Mouse (Mus musculus) midbrain, embryonic 11.5 days (tissue): Measurements from ENCODE around the gene Ptbp1. TPM values are rescaled to one million over a fixed set of nuclear protein-coding genes. Genes with fewer than 3 reads are reported as not detected.

Experiments
- ATAC-seq: fragments of 200-750 bp; cut with Nextera tagmentation; 2 replicates; pipeline ENCODE4 v1.8.0; 2017; ENCODE audit warnings: moderate TSS enrichment, moderate library complexity; ENCODE audit not compliant: low FRiP score
- DNase-seq: peaks from one replicate; pipeline ENCODE4 v3.0.0; 2015; ENCODE audit warnings: low spot score; ENCODE audit errors: missing footprints
- H3K27ac ChIP-seq: fragments of 300-500 bp; sonication (generic); 2 replicates; pipeline ENCODE4 v1.5.1; 2014; ENCODE audit warnings: low read depth, low read length
- H3K27me3 ChIP-seq: fragments of 300-500 bp; sonication (generic); 2 replicates; pipeline ENCODE4 v1.6.1; 2014; ENCODE audit warnings: mild to moderate bottlenecking, low read length, moderate library complexity, mixed read lengths; ENCODE audit not compliant: control insufficient read depth, insufficient read depth
- H3K36me3 ChIP-seq: fragments of 300-500 bp; sonication (generic); 2 replicates; pipeline ENCODE4 v1.6.1; 2014; ENCODE audit warnings: mild to moderate bottlenecking, low read length, moderate library complexity, mixed read lengths; ENCODE audit not compliant: control insufficient read depth, insufficient read depth
- H3K4me1 ChIP-seq: fragments of 300-500 bp; sonication (generic); 2 replicates; pipeline ENCODE4 v1.6.1; 2014; ENCODE audit warnings: low read length; ENCODE audit not compliant: control insufficient read depth, insufficient read depth
- H3K4me2 ChIP-seq: fragments of 300-500 bp; sonication (generic); 2 replicates; pipeline ENCODE4 v1.6.1; 2014; ENCODE audit warnings: mild to moderate bottlenecking, moderate library complexity
- H3K4me3 ChIP-seq: fragments of 300-500 bp; sonication (generic); 2 replicates; pipeline ENCODE4 v1.5.1; 2014; ENCODE audit warnings: low read depth, low read length
- H3K9ac ChIP-seq: fragments of 300-500 bp; sonication (generic); 2 replicates; pipeline ENCODE4 v1.6.1; 2014; ENCODE audit warnings: low read length
- H3K9me3 ChIP-seq: fragments of 300-500 bp; sonication (generic); 2 replicates; pipeline ENCODE4 v1.6.1; 2016; ENCODE audit warnings: low read length; ENCODE audit not compliant: control insufficient read depth
- WGBS: fragments of 180-500 bp; shearing (Covaris S2); extraction: QIAGEN DNeasy Blood & Tissue Kit; methylation state at CpG from one replicate; pipeline ENCODE4 v1.1.7; 2014; 5-methylcytosine and 5-hydroxymethylcytosine counted together
- polyA plus RNA-seq: library from polyadenylated mRNA; unstranded; fragments of >200 nt; fragmentation: Nextera tagmentation; extraction: Ambion mirVana; gene quantifications from 2 replicates; pipeline ENCODE4 v1.2.1, GENCODE M21; 2014

Ptbp1 gene
- polyA plus RNA-seq, 1 experiment from 2014 or later, result 176 TPM

GRCm38 (mm10) chr10:79840644-79841551 is 13.3 kb upstream of the Ptbp1 start:
- Histone ChIP-seq H3K9me3 (no peaks in the 10 kb centered on the region), H3K36me3 (no peaks in the 10 kb centered on the region), H3K9ac (peak overlapping the region; percentile 70), H3K4me3 (peak overlapping the region; percentile 28), H3K4me1 (peaks cover 8% of the 10 kb centered on the region; the same call in 1 of the 2 replicates), H3K4me2 (peak overlapping the region; percentile 65), H3K27ac (peak overlapping the region; percentile 65), H3K27me3 (no peaks in the 10 kb centered on the region)
- DNase-seq, result peak; percentile 95
- WGBS, result 1% methylated on average over 24 of the region's 24 CpGs
- peak; percentile 81 for ATAC-seq

GRCm38 (mm10) chr10:79842322-79842721 is 11.9 kb upstream of the Ptbp1 start:
- no peaks in the 10 kb centered on the region for H3K9me3 ChIP-seq
- H3K27ac ChIP-seq, result no peak overlapping the region
- 83% methylated on average over 3 of the region's 3 CpGs for WGBS
- no peak for DNase-seq
- H3K4me2 ChIP-seq, result no peak overlapping the region
- H3K27me3 ChIP-seq, result no peaks in the 10 kb centered on the region
- peaks cover 8% of the 10 kb centered on the region; the same call in 1 of the 2 replicates for H3K4me1 ChIP-seq
- no peak overlapping the region for H3K9ac ChIP-seq
- H3K36me3 ChIP-seq, result no peaks in the 10 kb centered on the region
- ATAC-seq, result no peak
- H3K4me3 ChIP-seq, result no peak overlapping the region

GRCm38 (mm10) chr10:79843476-79843875 is 10.8 kb upstream of the Ptbp1 start:
- ATAC-seq (no peak), DNase-seq (no peak)
- no peaks in the 10 kb centered on the region for H3K36me3 ChIP-seq
- 90% methylated on average over 6 of the region's 6 CpGs for WGBS
- no peak overlapping the region for H3K4me3 ChIP-seq
- no peaks in the 10 kb centered on the region for H3K27me3 ChIP-seq
- no peak overlapping the region for H3K27ac ChIP-seq
- no peak overlapping the region for H3K9ac ChIP-seq
- no peak overlapping the region for H3K4me2 ChIP-seq
- no peaks in the 10 kb centered on the region for H3K9me3 ChIP-seq
- peaks cover 8% of the 10 kb centered on the region; the same call in 1 of the 2 replicates for H3K4me1 ChIP-seq

- no peaks in the 10 kb centered on the region for H3K27me3 ChIP-seq
- H3K27ac ChIP-seq, result no peak overlapping the region
- ATAC-seq (no peak), DNase-seq (no peak)
- no peaks in the 10 kb centered on the region for H3K36me3 ChIP-seq
- 67% methylated on average over 5 of the region's 5 CpGs for WGBS
- H3K4me3 ChIP-seq, result no peak overlapping the region
- H3K9me3 ChIP-seq, result no peaks in the 10 kb centered on the region
- peaks cover 3% of the 10 kb centered on the region for H3K4me1 ChIP-seq
- no peak overlapping the region for H3K9ac ChIP-seq
- H3K4me2 ChIP-seq, result no peak overlapping the region
Measured at GRCm38 (mm10) chr10:79846553-79846952, 7.7 kb upstream of the Ptbp1 start.

- no peak overlapping the region for H3K4me3 ChIP-seq
- ATAC-seq (no peak), DNase-seq (no peak)
- no peak overlapping the region for H3K4me2 ChIP-seq
- H3K36me3 ChIP-seq, result no peaks in the 10 kb centered on the region
- H3K9ac ChIP-seq, result no peak overlapping the region
- H3K9me3 ChIP-seq, result no peaks in the 10 kb centered on the region
- peaks cover 20% of the 10 kb centered on the region for H3K4me1 ChIP-seq
- no peak overlapping the region for H3K27ac ChIP-seq
- H3K27me3 ChIP-seq, result no peaks in the 10 kb centered on the region
- 85% methylated on average over 8 of the region's 8 CpGs for WGBS
Measured at GRCm38 (mm10) chr10:79849941-79850628, 4.1 kb upstream of the Ptbp1 start.

GRCm38 (mm10) chr10:79851653-79852052 is 2.6 kb upstream of the Ptbp1 start:
- Histone ChIP-seq H3K9ac (peak overlapping the region; percentile 84), H3K27ac (peak overlapping the region; percentile 100; the same call in 1 of the 2 replicates), H3K27me3 (no peaks in the 10 kb centered on the region), H3K9me3 (no peaks in the 10 kb centered on the region), H3K36me3 (peaks cover 2% of the 10 kb centered on the region), H3K4me2 (0 out of 2 replicates have a peak overlapping the region, but pooled peaks have one; percentile 6), H3K4me3 (no peak overlapping the region), H3K4me1 (peaks cover 30% of the 10 kb centered on the region)
- ATAC-seq, result no peak
- no peak for DNase-seq
- 83% methylated on average over 3 of the region's 3 CpGs for WGBS

- H3K4me2 ChIP-seq, result peak overlapping the region; percentile 79
- peak overlapping the region; percentile 100 for H3K27ac ChIP-seq
- WGBS, result 69% methylated on average over 9 of the region's 9 CpGs
- peaks cover 7% of the 10 kb centered on the region for H3K36me3 ChIP-seq
- no peaks in the 10 kb centered on the region for H3K27me3 ChIP-seq
- ATAC-seq, result no peak
- H3K9ac ChIP-seq, result peak overlapping the region; percentile 84
- no peaks in the 10 kb centered on the region for H3K9me3 ChIP-seq
- peaks cover 36% of the 10 kb centered on the region for H3K4me1 ChIP-seq
- H3K4me3 ChIP-seq, result peak overlapping the region; percentile 100
- DNase-seq, result no peak
Measured at GRCm38 (mm10) chr10:79852107-79852789, 2.0 kb upstream of the Ptbp1 start.

- no peaks in the 10 kb centered on the region for H3K27me3 ChIP-seq
- peak overlapping the region; percentile 84 for H3K9ac ChIP-seq
- WGBS, result 22% methylated on average over 8 of the region's 8 CpGs
- peak overlapping the region; percentile 100 for H3K4me3 ChIP-seq
- H3K9me3 ChIP-seq, result no peaks in the 10 kb centered on the region
- H3K27ac ChIP-seq, result peak overlapping the region; percentile 100
- peaks cover 13% of the 10 kb centered on the region for H3K36me3 ChIP-seq
- H3K4me2 ChIP-seq, result peak overlapping the region; percentile 79
- ATAC-seq (no peak), DNase-seq (peak; percentile 91)
- H3K4me1 ChIP-seq, result peaks cover 42% of the 10 kb centered on the region
Measured at GRCm38 (mm10) chr10:79852827-79853226, 1.4 kb upstream of the Ptbp1 start.
